Mouse (Mus musculus) intestine, embryonic 15.5 days (tissue): Measurements from ENCODE around the gene Brinp2. TPM values are rescaled to one million over a fixed set of nuclear protein-coding genes. Genes with fewer than 3 reads are reported as not detected.

Source experiments
- ATAC-seq: fragments of 200-750 bp; cut with Nextera tagmentation; 2 replicates; pipeline ENCODE4 v1.8.0; 2017; ENCODE audit warnings: moderate TSS enrichment, moderate library complexity
- H3K27ac ChIP-seq: fragments of 300-500 bp; sonication (generic); 2 replicates; pipeline ENCODE4 v1.5.1; 2015; ENCODE audit warnings: mild to moderate bottlenecking, inconsistent platforms
- H3K27me3 ChIP-seq: fragments of 300-500 bp; sonication (generic); replicated peaks from 2 replicates; pipeline ENCODE4 v1.6.1; 2015; ENCODE audit warnings: inconsistent platforms
- H3K36me3 ChIP-seq: fragments of 300-500 bp; sonication (generic); 2 replicates; pipeline ENCODE4 v1.6.1; 2015; ENCODE audit warnings: inconsistent platforms
- H3K4me1 ChIP-seq: fragments of 300-500 bp; sonication (generic); replicated peaks from 2 replicates; pipeline ENCODE4 v1.6.1; 2015; ENCODE audit warnings: inconsistent platforms
- H3K4me2 ChIP-seq: fragments of 300-500 bp; sonication (generic); replicated peaks from 2 replicates; pipeline ENCODE4 v1.6.1; 2015; ENCODE audit warnings: mild to moderate bottlenecking, inconsistent platforms
- H3K4me3 ChIP-seq: fragments of 300-500 bp; sonication (generic); replicated peaks from 2 replicates; pipeline ENCODE4 v1.5.1; 2015; ENCODE audit warnings: inconsistent platforms
- H3K9ac ChIP-seq: fragments of 300-500 bp; sonication (generic); 2 replicates; pipeline ENCODE4 v1.6.1; 2015; ENCODE audit warnings: inconsistent platforms
- H3K9me3 ChIP-seq: fragments of 300-500 bp; sonication (generic); 2 replicates; pipeline ENCODE4 v1.6.1; 2016; ENCODE audit warnings: inconsistent platforms
- WGBS: fragments of 180-500 bp; shearing (Covaris S2); methylation state at CpG from one replicate; pipeline ENCODE4 v1.1.7; 2015; 5-methylcytosine and 5-hydroxymethylcytosine counted together
- polyA plus RNA-seq: library from polyadenylated mRNA; unstranded; fragments of >200 nt; fragmentation: Nextera tagmentation; extraction: Ambion mirVana; gene quantifications from 2 replicates; pipeline ENCODE4 v1.2.1, GENCODE M21; 2015

Brinp2 gene
- polyA plus RNA-seq, 1 experiment from 2014 or later, result 0.54 TPM

DNA sequence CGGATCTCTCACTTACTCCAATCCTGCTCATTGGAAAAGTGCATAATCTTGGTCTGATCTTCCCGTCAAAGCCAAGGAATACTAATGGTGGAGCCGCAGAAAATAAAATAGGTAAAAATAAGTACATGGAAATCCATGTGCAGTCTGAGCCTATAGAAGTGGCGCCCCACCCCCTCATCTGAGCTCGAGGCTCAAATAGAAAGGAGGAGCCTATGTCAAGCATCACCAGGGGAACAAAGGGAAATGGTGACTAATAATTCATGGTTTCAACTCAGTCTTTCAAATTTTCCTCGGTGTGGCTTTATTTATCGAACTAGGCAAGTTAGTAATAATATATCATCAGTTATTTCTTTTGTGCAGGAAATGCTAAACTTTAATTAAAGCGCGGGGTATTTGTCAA is 84.1 kb downstream of the Brinp2 start:
- no peaks in the 10 kb centered on the region for H3K9me3 ChIP-seq
- ATAC-seq, result no peak
- H3K9ac ChIP-seq, result no peak overlapping the region
- H3K4me1 ChIP-seq, result no peaks in the 10 kb centered on the region
- no peak overlapping the region for H3K27ac ChIP-seq
- H3K4me2 ChIP-seq, result no peak overlapping the region
- 80% methylated on average over 9 of the region's 9 CpGs for WGBS
- no peaks in the 10 kb centered on the region for H3K36me3 ChIP-seq
- no peak overlapping the region for H3K4me3 ChIP-seq
- H3K27me3 ChIP-seq, result no peaks in the 10 kb centered on the region

- Histone ChIP-seq H3K4me2 (no peak overlapping the region), H3K9me3 (no peaks in the 10 kb centered on the region), H3K27ac (no peak overlapping the region), H3K36me3 (no peaks in the 10 kb centered on the region), H3K4me1 (0 out of 2 replicates have a peak, but pooled peaks cover 4% of the 10 kb centered on the region), H3K4me3 (no peak overlapping the region), H3K9ac (no peak overlapping the region), H3K27me3 (no peaks in the 10 kb centered on the region)
- WGBS, result 25% methylated on average over 8 of the region's 8 CpGs
- ATAC-seq, result peak; percentile 43; the same call in 1 of the 2 replicates
Measured at GRCm38 (mm10) chr1:158267020-158267571, 89.0 kb downstream of the Brinp2 start.

DNA sequence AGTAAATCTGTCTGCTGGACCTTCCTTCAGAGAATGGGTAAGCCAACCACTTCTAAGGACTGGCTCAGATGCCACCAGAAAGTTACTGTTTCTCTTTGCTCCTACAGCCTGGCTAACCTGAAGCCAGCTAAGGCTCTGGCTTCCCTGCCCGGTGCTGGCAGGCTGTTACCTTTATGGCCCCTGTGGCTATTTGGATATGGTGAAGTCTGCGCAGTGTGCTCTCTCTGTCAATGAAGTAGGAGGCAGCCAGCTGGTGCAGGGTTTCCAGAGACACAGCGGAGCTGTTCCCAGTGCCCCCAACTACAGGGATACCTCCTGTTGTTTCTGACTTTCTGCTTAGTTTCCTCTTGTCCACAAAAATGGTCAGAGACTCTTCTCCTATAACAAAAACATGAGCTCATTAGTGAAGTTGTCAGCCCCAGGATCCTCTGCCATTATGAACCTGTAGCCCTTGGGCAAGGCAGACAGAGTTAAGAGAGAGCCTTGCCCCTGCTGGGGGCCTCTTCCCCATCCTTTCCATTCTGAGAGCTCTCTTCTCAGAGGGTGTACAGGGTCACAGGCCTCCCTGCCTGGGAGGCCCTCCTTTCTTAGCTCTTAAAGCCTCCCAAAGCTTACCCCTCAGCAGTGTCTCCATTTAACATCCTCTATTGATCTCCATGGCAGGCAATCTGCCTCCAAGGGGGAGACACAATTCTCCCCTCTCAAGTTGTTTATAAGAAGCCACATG is 89.7 kb downstream of the Brinp2 start:
- ATAC-seq, result peak; percentile 17; the same call in 1 of the 2 replicates

DNA sequence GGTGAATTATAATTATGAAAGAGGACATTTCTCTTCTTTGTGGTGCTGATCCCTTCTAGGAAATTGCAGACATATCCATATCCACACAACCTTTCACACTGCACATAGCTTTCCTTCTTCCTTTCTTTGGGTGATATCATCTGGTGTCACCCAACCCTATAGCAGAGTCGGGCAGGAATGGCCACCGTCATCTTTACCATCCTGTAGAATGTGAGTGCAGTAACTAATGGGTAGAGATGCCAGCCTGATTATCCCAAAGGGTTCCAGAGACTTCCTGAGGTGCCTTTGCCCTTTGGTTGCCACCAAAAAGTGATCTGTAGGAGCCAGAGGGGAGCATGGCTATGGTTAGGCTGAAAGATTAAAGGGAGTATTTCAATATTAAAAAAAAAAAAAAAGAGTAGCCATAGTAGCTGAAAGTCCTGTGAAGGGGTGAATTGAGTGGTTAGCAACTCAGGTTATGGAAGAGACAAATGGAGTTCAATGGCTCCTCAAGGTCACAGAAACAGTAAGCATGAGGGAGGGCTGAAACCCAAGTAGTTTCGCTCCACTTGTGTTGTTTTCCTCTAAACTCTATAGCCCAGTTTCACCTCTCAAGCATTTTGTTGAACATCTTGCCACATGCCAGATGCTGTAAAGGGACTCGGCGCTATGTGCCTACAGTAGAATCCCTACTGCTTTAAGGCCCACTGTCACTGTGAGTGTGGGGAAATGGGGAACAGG is 96.5 kb downstream of the Brinp2 start:
- Histone ChIP-seq H3K36me3 (no peaks in the 10 kb centered on the region), H3K27me3 (no peaks in the 10 kb centered on the region)
- 90% methylated on average over 5 of the region's 5 CpGs for WGBS

More for the DNA sequence above, 89.7 kb downstream of the Brinp2 start:
- H3K27me3 ChIP-seq, result no peaks in the 10 kb centered on the region
- H3K9me3 ChIP-seq, result no peaks in the 10 kb centered on the region
- H3K27ac ChIP-seq, result no peak overlapping the region
- WGBS, result 53% methylated on average over 3 of the region's 3 CpGs
- H3K36me3 ChIP-seq, result no peaks in the 10 kb centered on the region
- no peak overlapping the region for H3K4me2 ChIP-seq
- H3K9ac ChIP-seq, result no peak overlapping the region
- no peak overlapping the region for H3K4me3 ChIP-seq
- 0 out of 2 replicates have a peak, but pooled peaks cover 4% of the 10 kb centered on the region for H3K4me1 ChIP-seq

DNA sequence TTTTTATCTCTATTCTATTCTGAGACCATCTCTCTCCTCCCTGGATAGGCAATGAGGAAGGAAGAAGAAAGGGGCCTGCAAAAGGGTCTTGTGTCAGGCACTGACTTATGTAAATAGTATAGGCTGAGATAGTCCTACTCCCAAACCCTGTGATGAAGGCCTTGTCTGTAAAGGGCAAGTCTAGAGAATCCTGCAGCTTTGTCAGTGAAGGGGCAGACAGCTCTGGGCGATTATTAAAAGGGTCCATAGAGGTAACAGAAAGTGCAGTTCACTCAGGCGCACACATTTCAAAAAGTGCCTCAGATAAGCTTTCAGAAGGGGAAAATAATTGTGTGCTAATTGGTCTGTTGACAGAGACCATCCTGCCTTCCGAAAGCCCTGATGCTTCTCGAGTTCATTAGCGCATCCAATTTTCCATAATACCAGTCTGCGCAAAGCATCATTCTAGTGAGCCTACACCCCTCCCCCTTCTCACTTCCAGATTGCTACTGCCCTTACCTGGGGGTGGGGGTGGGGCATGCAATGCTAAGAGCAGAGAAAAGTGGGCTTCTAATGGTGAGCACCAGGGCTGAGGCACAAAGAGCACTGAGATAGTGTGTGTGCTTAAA is 97.3 kb downstream of the Brinp2 start:
- no peaks in the 10 kb centered on the region for H3K4me1 ChIP-seq
- 81% methylated on average over 6 of the region's 6 CpGs for WGBS
- H3K4me2 ChIP-seq, result no peak overlapping the region
- no peaks in the 10 kb centered on the region for H3K27me3 ChIP-seq
- no peaks in the 10 kb centered on the region for H3K36me3 ChIP-seq
- ATAC-seq, result no peak
- H3K27ac ChIP-seq, result no peak overlapping the region
- H3K4me3 ChIP-seq, result no peak overlapping the region
- H3K9me3 ChIP-seq, result no peaks in the 10 kb centered on the region
- H3K9ac ChIP-seq, result no peak overlapping the region

More for the DNA sequence above, 96.5 kb downstream of the Brinp2 start:
- no peaks in the 10 kb centered on the region for H3K4me1 ChIP-seq
- ATAC-seq, result no peak
- H3K4me3 ChIP-seq, result no peak overlapping the region
- H3K9me3 ChIP-seq, result no peaks in the 10 kb centered on the region
- H3K4me2 ChIP-seq, result no peak overlapping the region
- H3K27ac ChIP-seq, result no peak overlapping the region
- H3K9ac ChIP-seq, result no peak overlapping the region

DNA sequence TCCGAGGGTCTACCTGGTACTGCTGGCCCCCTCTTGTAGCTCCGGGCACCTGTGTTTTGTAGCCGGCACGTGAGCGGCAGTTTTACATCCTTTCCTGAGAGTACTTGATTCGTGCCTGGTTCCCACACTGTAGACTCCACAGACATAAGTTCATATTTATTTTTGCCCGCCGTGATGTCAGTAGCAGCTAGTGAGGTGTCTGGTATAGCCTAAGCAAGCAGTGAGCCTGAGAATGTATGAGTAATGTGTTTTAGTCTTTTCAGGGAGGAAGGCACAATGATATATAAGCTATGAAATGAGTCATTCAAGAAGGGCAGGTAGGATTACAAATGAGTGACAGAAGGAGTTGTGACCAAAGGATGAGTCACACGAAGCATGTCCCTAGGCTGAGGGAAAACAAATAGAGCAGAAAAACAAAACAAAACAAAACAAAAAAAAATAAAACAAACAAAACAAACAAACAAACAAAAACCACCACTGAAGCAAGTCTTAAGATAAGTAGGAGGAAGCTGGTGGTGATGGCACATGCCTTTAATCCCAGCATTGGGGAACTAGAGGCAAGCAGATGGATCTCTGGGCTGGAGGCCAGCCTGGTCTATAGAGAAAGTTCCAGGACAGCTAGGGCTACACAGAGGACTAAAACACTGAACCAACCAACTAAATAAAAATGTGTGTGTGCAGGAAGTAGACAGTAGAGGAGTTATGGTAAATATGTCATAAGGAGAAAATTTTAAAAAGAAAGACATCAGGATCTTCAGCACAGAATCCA is 100.0 kb downstream of the Brinp2 start:
- no peak overlapping the region for H3K9ac ChIP-seq
- 89% methylated on average over 9 of the region's 9 CpGs for WGBS
- H3K4me2 ChIP-seq, result no peak overlapping the region
- ATAC-seq, result no peak
- H3K4me3 ChIP-seq, result no peak overlapping the region
- no peaks in the 10 kb centered on the region for H3K4me1 ChIP-seq
- H3K36me3 ChIP-seq, result no peaks in the 10 kb centered on the region
- no peaks in the 10 kb centered on the region for H3K9me3 ChIP-seq
- no peak overlapping the region for H3K27ac ChIP-seq
- H3K27me3 ChIP-seq, result no peaks in the 10 kb centered on the region

GRCm38 (mm10) chr1:158252682-158253222 is 103.4 kb downstream of the Brinp2 start:
- Histone ChIP-seq H3K36me3 (no peaks in the 10 kb centered on the region), H3K27me3 (no peaks in the 10 kb centered on the region), H3K27ac (no peak overlapping the region), H3K9ac (no peak overlapping the region), H3K9me3 (no peaks in the 10 kb centered on the region), H3K4me1 (no peaks in the 10 kb centered on the region), H3K4me3 (no peak overlapping the region), H3K4me2 (no peak overlapping the region)
- WGBS, result 82% methylated on average over 8 of the region's 8 CpGs
- no peak for ATAC-seq

GRCm38 (mm10) chr1:158248266-158248665 is 107.9 kb downstream of the Brinp2 start:
- no peak overlapping the region for H3K4me3 ChIP-seq
- H3K9me3 ChIP-seq, result no peaks in the 10 kb centered on the region
- H3K4me1 ChIP-seq, result no peaks in the 10 kb centered on the region
- H3K4me2 ChIP-seq, result no peak overlapping the region
- WGBS, result 83% methylated on average over 3 of the region's 3 CpGs
- no peak for ATAC-seq
- H3K27ac ChIP-seq, result no peak overlapping the region
- H3K9ac ChIP-seq, result no peak overlapping the region
- no peaks in the 10 kb centered on the region for H3K36me3 ChIP-seq
- H3K27me3 ChIP-seq, result no peaks in the 10 kb centered on the region

DNA sequence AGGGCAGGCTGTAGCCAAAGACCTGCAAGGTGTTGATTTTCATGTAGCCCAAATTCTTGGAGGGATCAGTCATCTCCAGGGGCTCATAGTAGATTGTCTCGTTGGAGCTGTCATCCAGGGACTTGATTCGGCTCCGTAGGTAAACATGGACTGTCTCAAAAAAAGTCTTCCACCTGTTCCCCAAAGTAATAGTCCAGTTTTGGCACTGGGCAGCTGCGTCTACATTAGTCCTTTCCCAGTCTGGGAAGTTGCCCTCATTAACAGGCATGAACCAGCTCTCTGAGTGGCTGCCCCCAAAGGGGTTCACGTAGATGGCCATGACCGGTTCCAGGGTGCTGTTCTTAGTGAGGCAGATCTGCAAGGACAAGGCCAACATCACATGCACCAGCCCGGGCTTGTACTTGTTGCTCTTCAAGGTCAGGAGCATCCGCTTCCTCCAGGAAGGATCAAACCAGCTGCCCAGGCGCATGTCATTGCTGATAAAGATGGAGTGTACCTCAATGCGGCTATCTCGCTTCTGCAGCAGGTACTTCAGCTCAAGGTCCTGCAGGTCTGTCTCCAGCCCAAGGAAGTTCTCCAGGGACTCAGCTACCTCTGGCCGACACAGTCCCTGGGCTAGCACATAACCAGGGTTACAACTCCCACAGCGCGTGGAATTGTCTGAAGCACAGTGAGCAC is 109.5 kb downstream of the Brinp2 start:
- Histone ChIP-seq H3K27ac (no peak overlapping the region), H3K4me1 (no peaks in the 10 kb centered on the region), H3K4me2 (no peak overlapping the region), H3K9ac (no peak overlapping the region), H3K27me3 (no peaks in the 10 kb centered on the region), H3K36me3 (no peaks in the 10 kb centered on the region), H3K4me3 (no peak overlapping the region), H3K9me3 (no peaks in the 10 kb centered on the region)
- no peak for ATAC-seq
- 90% methylated on average over 14 of the region's 14 CpGs for WGBS

DNA sequence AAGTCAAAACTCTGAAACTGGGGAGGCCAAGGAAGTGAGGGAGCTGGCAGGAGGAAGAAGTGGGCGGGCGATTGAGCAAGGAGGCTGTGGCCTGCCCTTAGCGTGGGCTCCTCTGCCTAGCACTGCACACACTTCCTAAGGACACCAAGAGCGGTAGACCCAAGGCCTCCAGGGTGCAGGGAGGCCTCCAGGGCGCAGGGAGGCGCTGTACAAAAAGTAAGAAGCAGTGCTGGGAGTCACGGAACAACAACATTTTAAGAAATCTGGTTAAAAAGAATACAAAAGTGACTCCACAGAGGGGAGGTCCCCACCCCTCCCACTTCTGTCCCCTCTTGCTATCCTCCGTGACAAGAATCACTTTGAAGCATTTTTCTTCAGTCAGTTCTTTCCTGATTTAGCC is 110.6 kb downstream of the Brinp2 start:
- H3K4me3 ChIP-seq, result no peak overlapping the region
- H3K9me3 ChIP-seq, result no peaks in the 10 kb centered on the region
- no peak overlapping the region for H3K27ac ChIP-seq
- H3K36me3 ChIP-seq, result no peaks in the 10 kb centered on the region
- 82% methylated on average over 8 of the region's 8 CpGs for WGBS
- H3K9ac ChIP-seq, result no peak overlapping the region
- no peaks in the 10 kb centered on the region for H3K27me3 ChIP-seq
- H3K4me1 ChIP-seq, result no peaks in the 10 kb centered on the region
- ATAC-seq, result no peak
- no peak overlapping the region for H3K4me2 ChIP-seq

DNA sequence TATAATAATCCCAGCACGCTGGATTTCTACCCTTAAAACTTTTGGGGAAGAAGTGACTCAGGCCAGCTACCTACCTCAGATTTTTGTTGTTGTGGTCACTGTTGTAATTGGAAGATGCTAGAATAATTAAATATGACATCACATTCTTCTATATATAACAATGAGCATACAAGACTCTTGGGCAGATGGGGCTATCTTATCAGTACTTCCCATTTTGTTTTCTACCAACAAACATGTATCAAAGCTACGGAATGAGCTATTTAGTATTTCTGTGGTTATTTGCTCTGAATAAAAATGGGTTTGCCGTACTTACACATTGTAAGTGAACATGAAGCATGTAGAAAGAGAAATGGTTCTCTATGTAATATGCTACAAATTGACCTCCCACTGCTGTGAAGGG is 112.1 kb downstream of the Brinp2 start:
- 91% methylated on average over 3 of the region's 3 CpGs for WGBS

More for the DNA sequence above, 112.1 kb downstream of the Brinp2 start:
- no peak for ATAC-seq
- Histone ChIP-seq H3K9ac (no peak overlapping the region), H3K27ac (no peak overlapping the region), H3K4me1 (no peaks in the 10 kb centered on the region), H3K9me3 (no peaks in the 10 kb centered on the region), H3K4me3 (no peak overlapping the region), H3K4me2 (no peak overlapping the region), H3K36me3 (no peaks in the 10 kb centered on the region), H3K27me3 (no peaks in the 10 kb centered on the region)
